Mouse (Mus musculus): Measurements from ENCODE around the gene Pgrmc1. TPM values are rescaled to one million over a fixed set of nuclear protein-coding genes. Genes with fewer than 3 reads are reported as not detected.
"Not testable (repeated sequence)": the region's sequence is repeated elsewhere in the genome, so short reads cannot be mapped to it uniquely, and the experiment has no call there.

The Pgrmc1 gene
- polyA plus RNA-seq, 1 experiment from 2014 or later: 327 TPM

- 86% methylated on average over 7 of the region's 7 CpGs for WGBS
- Histone ChIP-seq H3K27ac (replicated peaks) (no peak overlapping the region), H3K36me3 (no peaks in the 10 kb centered on the region), H3K4me3 (no peak overlapping the region), H3K9me3 (replicated peaks) (no peaks in the 10 kb centered on the region), H3K27me3 (ENCODE audit: low read depth, poor library complexity, severe bottlenecking) (no peaks in the 10 kb centered on the region), H3K4me1 (peaks cover 4% of the 10 kb centered on the region; the same call in 1 of the 2 replicates)
- DNase-seq (ENCODE audit: low spot score): no peak
Observed at GRCm38 (mm10) chrX:36590266-36590665, 7.7 kb upstream of the Pgrmc1 start.

- H3K9me3 ChIP-seq (replicated peaks): no peaks in the 10 kb centered on the region
- no peaks in the 10 kb centered on the region for H3K36me3 ChIP-seq
- 77% methylated on average over 1 of the region's 1 CpGs for WGBS
- no peaks in the 10 kb centered on the region for H3K27me3 ChIP-seq (ENCODE audit: low read depth, poor library complexity, severe bottlenecking)
- DNase-seq (ENCODE audit: low spot score): no peak
- H3K4me1 ChIP-seq: peaks cover 4% of the 10 kb centered on the region; the same call in 1 of the 2 replicates
- no peak overlapping the region for H3K27ac ChIP-seq (replicated peaks)
- no peak overlapping the region for H3K4me3 ChIP-seq
Observed at GRCm38 (mm10) chrX:36591120-36591519, 6.9 kb upstream of the Pgrmc1 start.

GRCm38 (mm10) chrX:36591539-36591938, 6.5 kb upstream of the Pgrmc1 start:
- no peaks in the 10 kb centered on the region for H3K9me3 ChIP-seq (replicated peaks)
- WGBS: 83% methylated on average over 4 of the region's 4 CpGs
- no peaks in the 10 kb centered on the region for H3K36me3 ChIP-seq
- no peaks in the 10 kb centered on the region for H3K27me3 ChIP-seq (ENCODE audit: low read depth, poor library complexity, severe bottlenecking)
- DNase-seq (ENCODE audit: low spot score): no peak
- peaks cover 4% of the 10 kb centered on the region; the same call in 1 of the 2 replicates for H3K4me1 ChIP-seq
- H3K4me3 ChIP-seq: no peak overlapping the region
- H3K27ac ChIP-seq (replicated peaks): no peak overlapping the region

- no peak for DNase-seq (ENCODE audit: low spot score)
- WGBS: 88% methylated on average over 3 of the region's 3 CpGs
- H3K4me1 ChIP-seq: peaks cover 9% of the 10 kb centered on the region
Observed at GRCm38 (mm10) chrX:36595247-36595646, 2.8 kb upstream of the Pgrmc1 start.

GRCm38 (mm10) chrX:36596483-36597120, 1.4 kb upstream of the Pgrmc1 start:
- not testable (repeated sequence) for H3K4me1 ChIP-seq; H3K27me3 ChIP-seq (ENCODE audit: low read depth, poor library complexity, severe bottlenecking); H3K36me3 ChIP-seq; H3K9me3 ChIP-seq (replicated peaks); H3K4me3 ChIP-seq; H3K27ac ChIP-seq (replicated peaks); DNase-seq (ENCODE audit: low spot score)
- WGBS: 81% methylated on average over 4 of the region's 5 CpGs

More at GRCm38 (mm10) chrX:36595247-36595646, 2.8 kb upstream of the Pgrmc1 start:
- Histone ChIP-seq H3K9me3 (replicated peaks) (no peaks in the 10 kb centered on the region; the same call in 1 of the 2 replicates), H3K27me3 (ENCODE audit: low read depth, poor library complexity, severe bottlenecking) (no peaks in the 10 kb centered on the region), H3K27ac (replicated peaks) (no peak overlapping the region), H3K4me3 (no peak overlapping the region), H3K36me3 (0 out of 2 replicates have a peak, but pooled peaks cover 2% of the 10 kb centered on the region)

- H3K27me3 ChIP-seq (ENCODE audit: low read depth, poor library complexity, severe bottlenecking): no peaks in the 10 kb centered on the region
- WGBS: 21% methylated on average over 41 of the region's 41 CpGs
- DNase-seq (ENCODE audit: low spot score): no peak
- peak overlapping the region; percentile 93 for H3K27ac ChIP-seq (replicated peaks)
- no peaks in the 10 kb centered on the region; the same call in 1 of the 2 replicates for H3K9me3 ChIP-seq (replicated peaks)
- peaks cover 10% of the 10 kb centered on the region for H3K4me1 ChIP-seq
- H3K4me3 ChIP-seq: peak overlapping the region; percentile 72
- H3K36me3 ChIP-seq: peaks cover 23% of the 10 kb centered on the region
Observed at GRCm38 (mm10) chrX:36598390-36598810, 394 bp downstream of the Pgrmc1 start.

GRCm38 (mm10) chrX:36598861-36599344, 897 bp downstream of the Pgrmc1 start:
- Histone ChIP-seq H3K36me3 (peaks cover 29% of the 10 kb centered on the region), H3K4me3 (peak overlapping the region; percentile 72), H3K9me3 (replicated peaks) (no peaks in the 10 kb centered on the region; the same call in 1 of the 2 replicates), H3K4me1 (peaks cover 10% of the 10 kb centered on the region), H3K27me3 (ENCODE audit: low read depth, poor library complexity, severe bottlenecking) (no peaks in the 10 kb centered on the region), H3K27ac (replicated peaks) (peak overlapping the region; percentile 93)
- DNase-seq (ENCODE audit: low spot score): peak; percentile 34
- 27% methylated on average over 14 of the region's 14 CpGs for WGBS

GRCm38 (mm10) chrX:36599656-36600055, 1.6 kb downstream of the Pgrmc1 start:
- 43% methylated on average over 3 of the region's 3 CpGs for WGBS
- Histone ChIP-seq H3K4me3 (peak overlapping the region; percentile 72), H3K9me3 (replicated peaks) (no peaks in the 10 kb centered on the region; the same call in 1 of the 2 replicates), H3K27me3 (ENCODE audit: low read depth, poor library complexity, severe bottlenecking) (no peaks in the 10 kb centered on the region), H3K36me3 (peaks cover 36% of the 10 kb centered on the region), H3K27ac (replicated peaks) (no peak overlapping the region), H3K4me1 (peaks cover 10% of the 10 kb centered on the region)
- DNase-seq (ENCODE audit: low spot score): peak; percentile 11

GRCm38 (mm10) chrX:36600066-36600465, 2.1 kb downstream of the Pgrmc1 start:
- Histone ChIP-seq H3K27ac (replicated peaks) (no peak overlapping the region), H3K27me3 (ENCODE audit: low read depth, poor library complexity, severe bottlenecking) (no peaks in the 10 kb centered on the region), H3K36me3 (peaks cover 40% of the 10 kb centered on the region), H3K9me3 (replicated peaks) (no peaks in the 10 kb centered on the region; the same call in 1 of the 2 replicates), H3K4me3 (peak overlapping the region; percentile 72; the same call in 1 of the 2 replicates), H3K4me1 (peaks cover 10% of the 10 kb centered on the region)
- 79% methylated on average over 8 of the region's 8 CpGs for WGBS
- no peak for DNase-seq (ENCODE audit: low spot score)

GRCm38 (mm10) chrX:36602926-36603325, 4.9 kb downstream of the Pgrmc1 start:
- DNase-seq (ENCODE audit: low spot score): no peak
- H3K9me3 ChIP-seq (replicated peaks): no peaks in the 10 kb centered on the region; the same call in 1 of the 2 replicates
- 87% methylated on average over 2 of the region's 2 CpGs for WGBS
- H3K4me3 ChIP-seq: no peak overlapping the region
- H3K4me1 ChIP-seq: peaks cover 10% of the 10 kb centered on the region
- H3K36me3 ChIP-seq: peaks cover 64% of the 10 kb centered on the region
- no peaks in the 10 kb centered on the region for H3K27me3 ChIP-seq (ENCODE audit: low read depth, poor library complexity, severe bottlenecking)
- H3K27ac ChIP-seq (replicated peaks): no peak overlapping the region

GRCm38 (mm10) chrX:36604040-36604439, 6.0 kb downstream of the Pgrmc1 start:
- H3K9me3 ChIP-seq (replicated peaks): no peaks in the 10 kb centered on the region
- no peak overlapping the region for H3K4me3 ChIP-seq
- DNase-seq (ENCODE audit: low spot score): no peak
- H3K27me3 ChIP-seq (ENCODE audit: low read depth, poor library complexity, severe bottlenecking): no peaks in the 10 kb centered on the region
- no peak overlapping the region for H3K27ac ChIP-seq (replicated peaks)
- H3K4me1 ChIP-seq: peaks cover 10% of the 10 kb centered on the region
- WGBS: 90% methylated on average over 4 of the region's 4 CpGs
- peaks cover 64% of the 10 kb centered on the region for H3K36me3 ChIP-seq

GRCm38 (mm10) chrX:36609117-36609516, 11.1 kb downstream of the Pgrmc1 start:
- Histone ChIP-seq H3K36me3 (peaks cover 48% of the 10 kb centered on the region), H3K27ac (replicated peaks) (no peak overlapping the region), H3K9me3 (replicated peaks) (no peaks in the 10 kb centered on the region), H3K4me1 (no peaks in the 10 kb centered on the region), H3K4me3 (no peak overlapping the region), H3K27me3 (ENCODE audit: low read depth, poor library complexity, severe bottlenecking) (no peaks in the 10 kb centered on the region)
- DNase-seq (ENCODE audit: low spot score): no peak
- whole genome bisulfite sequencing: 82% methylated on average over 2 of the region's 2 CpGs

- H3K36me3 ChIP-seq: no peaks in the 10 kb centered on the region
- 78% methylated on average over 3 of the region's 3 CpGs for WGBS
- H3K4me1 ChIP-seq: no peaks in the 10 kb centered on the region
- no peak overlapping the region for H3K27ac ChIP-seq (replicated peaks)
- peaks cover 4% of the 10 kb centered on the region; the same call in 1 of the 2 replicates for H3K9me3 ChIP-seq (replicated peaks)
- DNase-seq (ENCODE audit: low spot score): no peak
- no peak overlapping the region for H3K4me3 ChIP-seq
- no peaks in the 10 kb centered on the region for H3K27me3 ChIP-seq (ENCODE audit: low read depth, poor library complexity, severe bottlenecking)
Observed at GRCm38 (mm10) chrX:36628102-36628501, 30.1 kb downstream of the Pgrmc1 start.
